Mouse (Mus musculus): ENCODE measurements at regions not wholly inside any gene's neighbourhood (a gene's known extent, or its start where the extent isn't known, plus 50 kb on each side); places are given as distances from the start of the nearest gene placed in this dataset.

- H3K27me3 ChIP-seq (ENCODE audit: control insufficient read depth, insufficient read depth, low read length): no peaks in the 10 kb centered on the region
- no peaks in the 10 kb centered on the region for H3K36me3 ChIP-seq (ENCODE audit: control insufficient read depth, insufficient read depth, low read length)
- H3K9me3 ChIP-seq (ENCODE audit: control insufficient read depth, low read length): no peaks in the 10 kb centered on the region
- WGBS: 78% methylated on average over 4 of the region's 4 CpGs
- no peak overlapping the region for H3K9ac ChIP-seq (ENCODE audit: low read depth, low read length)
- H3K4me1 ChIP-seq (ENCODE audit: control insufficient read depth, insufficient read depth, low read length): no peaks in the 10 kb centered on the region
- ATAC-seq (ENCODE audit: low FRiP score, low TSS enrichment): no peak
- H3K4me2 ChIP-seq (replicated peaks; ENCODE audit: low read depth, low read length): no peak overlapping the region
- H3K4me3 ChIP-seq (ENCODE audit: low read length): no peak overlapping the region
- no peak overlapping the region for H3K27ac ChIP-seq (ENCODE audit: low read depth, low read length)
Observed at GRCm38 (mm10) chr16:25615229-25615628, 68.3 kb upstream of the Trp63 start.

- Histone ChIP-seq H3K27me3 (ENCODE audit: control insufficient read depth, insufficient read depth, low read length) (no peaks in the 10 kb centered on the region), H3K4me3 (ENCODE audit: low read length) (no peak overlapping the region), H3K9ac (ENCODE audit: low read depth, low read length) (no peak overlapping the region), H3K27ac (ENCODE audit: low read depth, low read length) (no peak overlapping the region), H3K4me1 (ENCODE audit: control insufficient read depth, insufficient read depth, low read length) (no peaks in the 10 kb centered on the region), H3K36me3 (ENCODE audit: control insufficient read depth, insufficient read depth, low read length) (no peaks in the 10 kb centered on the region), H3K9me3 (ENCODE audit: control insufficient read depth, low read length) (no peaks in the 10 kb centered on the region), H3K4me2 (replicated peaks; ENCODE audit: low read depth, low read length) (no peak overlapping the region)
- ATAC-seq (ENCODE audit: low FRiP score, low TSS enrichment): no peak
Observed at GRCm38 (mm10) chr16:25615646-25616045, 67.9 kb upstream of the Trp63 start.

GRCm38 (mm10) chr16:25618898-25619297 is 64.7 kb upstream of the Trp63 start:
- Histone ChIP-seq H3K4me3 (ENCODE audit: low read length) (no peak overlapping the region), H3K36me3 (ENCODE audit: control insufficient read depth, insufficient read depth, low read length) (no peaks in the 10 kb centered on the region), H3K27me3 (ENCODE audit: control insufficient read depth, insufficient read depth, low read length) (no peaks in the 10 kb centered on the region), H3K4me2 (replicated peaks; ENCODE audit: low read depth, low read length) (no peak overlapping the region), H3K4me1 (ENCODE audit: control insufficient read depth, insufficient read depth, low read length) (no peaks in the 10 kb centered on the region), H3K9me3 (ENCODE audit: control insufficient read depth, low read length) (no peaks in the 10 kb centered on the region), H3K27ac (ENCODE audit: low read depth, low read length) (no peak overlapping the region), H3K9ac (ENCODE audit: low read depth, low read length) (no peak overlapping the region)
- no peak for ATAC-seq (ENCODE audit: low FRiP score, low TSS enrichment)
- 84% methylated on average over 4 of the region's 4 CpGs for WGBS

- no peak overlapping the region for H3K27ac ChIP-seq (ENCODE audit: low read depth, low read length)
- H3K9ac ChIP-seq (ENCODE audit: low read depth, low read length): no peak overlapping the region
- no peaks in the 10 kb centered on the region for H3K4me1 ChIP-seq (ENCODE audit: control insufficient read depth, insufficient read depth, low read length)
- no peak for ATAC-seq (ENCODE audit: low FRiP score, low TSS enrichment)
- H3K4me2 ChIP-seq (replicated peaks; ENCODE audit: low read depth, low read length): no peak overlapping the region
- H3K4me3 ChIP-seq (ENCODE audit: low read length): no peak overlapping the region
- WGBS: 90% methylated on average over 2 of the region's 2 CpGs
- H3K27me3 ChIP-seq (ENCODE audit: control insufficient read depth, insufficient read depth, low read length): no peaks in the 10 kb centered on the region
- no peaks in the 10 kb centered on the region for H3K9me3 ChIP-seq (ENCODE audit: control insufficient read depth, low read length)
- no peaks in the 10 kb centered on the region for H3K36me3 ChIP-seq (ENCODE audit: control insufficient read depth, insufficient read depth, low read length)
Observed at GRCm38 (mm10) chr16:25622651-25623050, 60.9 kb upstream of the Trp63 start.

- 70% methylated on average over 1 of the region's 1 CpGs for WGBS
- Histone ChIP-seq H3K4me3 (ENCODE audit: low read length) (no peak overlapping the region), H3K9me3 (ENCODE audit: control insufficient read depth, low read length) (no peaks in the 10 kb centered on the region), H3K4me2 (replicated peaks; ENCODE audit: low read depth, low read length) (no peak overlapping the region), H3K36me3 (ENCODE audit: control insufficient read depth, insufficient read depth, low read length) (no peaks in the 10 kb centered on the region), H3K9ac (ENCODE audit: low read depth, low read length) (no peak overlapping the region), H3K4me1 (ENCODE audit: control insufficient read depth, insufficient read depth, low read length) (no peaks in the 10 kb centered on the region), H3K27me3 (ENCODE audit: control insufficient read depth, insufficient read depth, low read length) (no peaks in the 10 kb centered on the region), H3K27ac (ENCODE audit: low read depth, low read length) (no peak overlapping the region)
- no peak for ATAC-seq (ENCODE audit: low FRiP score, low TSS enrichment)
Observed at GRCm38 (mm10) chr16:25623986-25624623, 59.5 kb upstream of the Trp63 start.

GRCm38 (mm10) chr16:25629750-25630149 is 53.8 kb upstream of the Trp63 start:
- no peaks in the 10 kb centered on the region for H3K27me3 ChIP-seq (ENCODE audit: control insufficient read depth, insufficient read depth, low read length)
- H3K4me2 ChIP-seq (replicated peaks; ENCODE audit: low read depth, low read length): no peak overlapping the region
- H3K9ac ChIP-seq (ENCODE audit: low read depth, low read length): no peak overlapping the region
- no peak overlapping the region for H3K4me3 ChIP-seq (ENCODE audit: low read length)
- no peak overlapping the region for H3K27ac ChIP-seq (ENCODE audit: low read depth, low read length)
- 59% methylated on average over 3 of the region's 3 CpGs for WGBS
- no peaks in the 10 kb centered on the region for H3K4me1 ChIP-seq (ENCODE audit: control insufficient read depth, insufficient read depth, low read length)
- no peaks in the 10 kb centered on the region for H3K9me3 ChIP-seq (ENCODE audit: control insufficient read depth, low read length)
- H3K36me3 ChIP-seq (ENCODE audit: control insufficient read depth, insufficient read depth, low read length): no peaks in the 10 kb centered on the region
- ATAC-seq (ENCODE audit: low FRiP score, low TSS enrichment): no peak

- ATAC-seq (ENCODE audit: low FRiP score, low TSS enrichment): no peak
Observed at GRCm38 (mm10) chr16:25631139-25631716, 52.3 kb upstream of the Trp63 start.

More at GRCm38 (mm10) chr16:25631139-25631716, 52.3 kb upstream of the Trp63 start:
- Histone ChIP-seq H3K36me3 (ENCODE audit: control insufficient read depth, insufficient read depth, low read length) (no peaks in the 10 kb centered on the region), H3K9me3 (ENCODE audit: control insufficient read depth, low read length) (no peaks in the 10 kb centered on the region), H3K27ac (ENCODE audit: low read depth, low read length) (no peak overlapping the region), H3K9ac (ENCODE audit: low read depth, low read length) (no peak overlapping the region), H3K4me3 (ENCODE audit: low read length) (no peak overlapping the region), H3K27me3 (ENCODE audit: control insufficient read depth, insufficient read depth, low read length) (no peaks in the 10 kb centered on the region), H3K4me2 (replicated peaks; ENCODE audit: low read depth, low read length) (no peak overlapping the region), H3K4me1 (ENCODE audit: control insufficient read depth, insufficient read depth, low read length) (no peaks in the 10 kb centered on the region)
- whole genome bisulfite sequencing: 90% methylated on average over 6 of the region's 6 CpGs
